In the genomic region with DNA sequence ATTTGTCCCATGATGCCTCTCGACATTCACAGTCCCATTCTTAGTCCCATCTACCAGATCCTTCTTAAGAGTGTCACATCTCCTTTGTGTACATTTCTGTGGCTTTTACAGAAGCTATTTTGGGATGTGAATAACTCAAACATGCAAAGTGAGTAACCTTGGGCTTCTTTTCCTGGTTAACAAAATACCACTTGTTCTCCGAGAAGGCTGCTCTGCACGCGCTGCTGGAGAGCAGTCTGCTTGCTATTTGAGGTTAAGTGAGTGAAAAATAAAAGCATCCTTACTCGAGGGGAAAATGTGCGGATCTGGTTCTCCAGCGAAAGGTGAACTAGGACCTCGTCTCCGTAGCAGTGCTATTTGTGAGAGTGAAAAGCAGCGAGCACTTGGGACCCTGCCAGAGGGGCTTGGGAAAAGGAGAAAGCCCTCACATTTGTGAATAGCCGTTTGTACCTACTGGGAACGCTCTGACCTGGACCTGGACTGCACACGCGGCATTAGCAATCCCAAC, we compare ENCODE assay signal across 20 mouse cellular contexts. TPM values are rescaled to one million over a fixed set of nuclear protein-coding genes. Genes with fewer than 3 reads are reported as not detected.
A peak's percentile ranks its signal among the peaks of the same experiment; 100 is the strongest.
DNase-seq lines count a peak whose midpoint lies in the region; ATAC-seq and TF ChIP-seq lines count a peak whose summit lies in the region.
"Had no signal": no experiment of that assay in that cellular context is flagged by ENCODE, and none has a peak within 500 bp of the region (broad histone marks: within the 10 kb centered on the region; RNA-seq: fewer than 3 reads in every experiment).

No protein-coding gene starts in this region.

- peaks cover 82% of the 10 kb centered on the region for H3K36me3 ChIP-seq in heart, embryonic 13.5 days
- peaks cover 73% of the 10 kb centered on the region for H3K36me3 ChIP-seq in heart, embryonic 10.5 days
- peaks cover 58% of the 10 kb centered on the region for H3K36me3 ChIP-seq in midbrain, embryonic 14.5 days (ENCODE audit: control insufficient read depth, insufficient read depth, low read length)
- peaks cover 65% of the 10 kb centered on the region for H3K36me3 ChIP-seq in midbrain, embryonic 13.5 days
- H3K36me3 ChIP-seq in forebrain, postnatal 0 days (ENCODE audit: insufficient read depth): peaks cover 44% of the 10 kb centered on the region

- ATAC-seq in heart, embryonic 13.5 days (ENCODE audit: extremely low read depth, insufficient number of reproducible peaks, low FRiP score, low TSS enrichment): no peak
- ATAC-seq in midbrain, embryonic 14.5 days (ENCODE audit: low FRiP score, low TSS enrichment): no peak
- no peak for ATAC-seq in midbrain, embryonic 13.5 days
- ATAC-seq in forebrain, postnatal 0 days: peak; percentile 48
- ATAC-seq in erythroblast, adult 5-6 weeks (replicated peaks; ENCODE audit: low FRiP score, poor library complexity, severe bottlenecking): no peak

- no peak overlapping the region for H3K4me2 ChIP-seq in heart, embryonic 13.5 days
- no peak overlapping the region for H3K4me2 ChIP-seq in midbrain, embryonic 14.5 days (ENCODE audit: low read length)
- H3K4me2 ChIP-seq in midbrain, embryonic 13.5 days (replicated peaks): no peak overlapping the region
- no peak overlapping the region for H3K4me2 ChIP-seq in forebrain, postnatal 0 days (ENCODE audit: low read depth)
- H3K4me2 ChIP-seq: hindbrain, embryonic 15.5 days; liver, embryonic 11.5 days had no signal

- H3K9me3 ChIP-seq in heart, embryonic 13.5 days: no peaks in the 10 kb centered on the region
- H3K9me3 ChIP-seq in heart, embryonic 10.5 days: no peaks in the 10 kb centered on the region
- H3K9me3 ChIP-seq in midbrain, embryonic 14.5 days (ENCODE audit: control insufficient read depth, low read length): no peaks in the 10 kb centered on the region
- no peaks in the 10 kb centered on the region for H3K9me3 ChIP-seq in midbrain, embryonic 13.5 days
- H3K9me3 ChIP-seq in forebrain, postnatal 0 days (ENCODE audit: low read length): no peaks in the 10 kb centered on the region
- H3K9me3 ChIP-seq: hindbrain, embryonic 15.5 days; megakaryocyte, embryonic 14.5 days had no signal

- no peaks in the 10 kb centered on the region for H3K4me1 ChIP-seq in heart, embryonic 13.5 days
- no peaks in the 10 kb centered on the region for H3K4me1 ChIP-seq in heart, embryonic 10.5 days
- H3K4me1 ChIP-seq in midbrain, embryonic 14.5 days (ENCODE audit: control insufficient read depth, insufficient read depth, low read length): no peaks in the 10 kb centered on the region
- H3K4me1 ChIP-seq in midbrain, embryonic 13.5 days (replicated peaks): no peaks in the 10 kb centered on the region
- no peaks in the 10 kb centered on the region for H3K4me1 ChIP-seq in forebrain, postnatal 0 days (ENCODE audit: insufficient read depth)
- H3K4me1 ChIP-seq: hindbrain, embryonic 15.5 days; megakaryocyte, embryonic 14.5 days had no signal

- WGBS in heart, embryonic 13.5 days: 89% methylated on average over 14 of the region's 14 CpGs
- WGBS in heart, embryonic 10.5 days: 89% methylated on average over 14 of the region's 14 CpGs
- WGBS in midbrain, embryonic 14.5 days: 90% methylated on average over 14 of the region's 14 CpGs
- WGBS in midbrain, embryonic 13.5 days: 83% methylated on average over 14 of the region's 14 CpGs
- 45% methylated on average over 14 of the region's 14 CpGs for WGBS in forebrain, postnatal 0 days

- H3K4me3 ChIP-seq in heart, embryonic 13.5 days: no peak overlapping the region
- H3K4me3 ChIP-seq in heart, embryonic 10.5 days: no peak overlapping the region
- no peak overlapping the region for H3K4me3 ChIP-seq in midbrain, embryonic 14.5 days (replicated peaks; ENCODE audit: low read depth, low read length)
- no peak overlapping the region for H3K4me3 ChIP-seq in midbrain, embryonic 13.5 days (replicated peaks)
- no peak overlapping the region for H3K4me3 ChIP-seq in forebrain, postnatal 0 days (ENCODE audit: low read depth, low read length)
- H3K4me3 ChIP-seq: heart, adult 2 months; hindbrain, embryonic 15.5 days; megakaryocyte, embryonic 14.5 days had no signal

- no peak overlapping the region for H3K27ac ChIP-seq in heart, embryonic 13.5 days (replicated peaks)
- no peak overlapping the region for H3K27ac ChIP-seq in heart, embryonic 10.5 days
- H3K27ac ChIP-seq in midbrain, embryonic 14.5 days (replicated peaks; ENCODE audit: low read depth, low read length): no peak overlapping the region
- H3K27ac ChIP-seq in midbrain, embryonic 13.5 days: no peak overlapping the region
- peak overlapping the region; percentile 15; the same call in 1 of the 2 replicates for H3K27ac ChIP-seq in forebrain, postnatal 0 days (ENCODE audit: low read depth, low read length)
- H3K27ac ChIP-seq: heart, adult 2 months; hindbrain, embryonic 15.5 days had no signal

- DNase-seq in heart, embryonic 10.5 days (ENCODE audit: low spot score): no peak
- peak; percentile 15 for DNase-seq in midbrain, embryonic 14.5 days
- peak; percentile 81 for DNase-seq in brain, embryonic 14.5 days (ENCODE audit: low read depth)
- DNase-seq in forebrain, postnatal 0 days: no peak
- DNase-seq: B cell, adult 2 months; cerebellum, adult 9-10 months; gastrocnemius, postnatal 25 days; heart, adult 2 months; heart, postnatal 10 days; kidney, adult 8-10 months; kidney, postnatal 25 days; left cerebral cortex, postnatal 4 days; lung, adult 18-20 months; thymus, adult 2 months had no signal

- TF ChIP-seq POLR2A in brain, embryonic 14.5 days (IDR thresholded peaks at IDR 0.05; ENCODE audit: borderline replicate concordance, extremely low read depth, insufficient read depth, insufficient read length, poor library complexity, severe bottlenecking): no peak

- 0 out of 2 replicates have a peak overlapping the region, but pooled peaks have one; percentile 1 for H3K9ac ChIP-seq in heart, embryonic 13.5 days
- H3K9ac ChIP-seq in midbrain, embryonic 14.5 days (replicated peaks; ENCODE audit: low read length): no peak overlapping the region
- no peak overlapping the region for H3K9ac ChIP-seq in midbrain, embryonic 13.5 days (replicated peaks)
- no peak overlapping the region for H3K9ac ChIP-seq in forebrain, postnatal 0 days
- H3K9ac ChIP-seq: hindbrain, embryonic 15.5 days had no signal

- no peak for TF ChIP-seq CTCF in brain, embryonic 14.5 days (IDR thresholded peaks at IDR 0.05; ENCODE audit: borderline replicate concordance, extremely low read depth, insufficient read depth, insufficient read length)
- no peak for TF ChIP-seq CTCF in forebrain, postnatal 0 days (IDR thresholded peaks at IDR 0.05; ENCODE audit: low read depth)

- no peaks in the 10 kb centered on the region for H3K27me3 ChIP-seq in heart, embryonic 13.5 days (replicated peaks)
- H3K27me3 ChIP-seq in heart, embryonic 10.5 days (ENCODE audit: insufficient read depth, poor library complexity, severe bottlenecking): no peaks in the 10 kb centered on the region
- no peaks in the 10 kb centered on the region for H3K27me3 ChIP-seq in midbrain, embryonic 14.5 days (ENCODE audit: control insufficient read depth, insufficient read depth, low read length)
- no peaks in the 10 kb centered on the region for H3K27me3 ChIP-seq in midbrain, embryonic 13.5 days
- no peaks in the 10 kb centered on the region for H3K27me3 ChIP-seq in forebrain, postnatal 0 days (ENCODE audit: insufficient read depth, low read length)
- H3K27me3 ChIP-seq: hindbrain, embryonic 15.5 days; megakaryocyte, embryonic 14.5 days had no signal

RNA-seq across cellular contexts. Expression of gene Tamm41, which starts 10.1 kb away (rescaled TPM):
- polyA plus RNA-seq in heart, embryonic 13.5 days (2015; fragmentation: Nextera tagmentation; extraction: Ambion mirVana): 36.6 and 37.0 TPM in 2 replicates
- polyA plus RNA-seq in heart, embryonic 10.5 days (2016; fragmentation: Nextera tagmentation; extraction: Ambion mirVana): 51.9 and 70.3 TPM in 2 replicates
- 53.4 and 55.1 TPM in 2 replicates for polyA plus RNA-seq in midbrain, embryonic 14.5 days (2014; fragmentation: Nextera tagmentation; extraction: Ambion mirVana)
- 50.8 and 55.5 TPM in 2 replicates for polyA plus RNA-seq in midbrain, embryonic 13.5 days (2015; fragmentation: Nextera tagmentation; extraction: Ambion mirVana)
- polyA plus RNA-seq in brain, embryonic 14.5 days (2012; rRNA removed): 38.6 and 46.8 TPM in 2 replicates
- 33.7 and 37.5 TPM in 2 replicates for total RNA-seq in forebrain, postnatal 0 days (2014; rRNA removed)
- 49.0 and 54.4 TPM in 2 replicates for polyA plus RNA-seq in forebrain, postnatal 0 days (2015; fragmentation: Nextera tagmentation; extraction: Ambion mirVana)
- total RNA-seq in erythroblast, adult 5-6 weeks (2015; ENCODE audit: low replicate concordance): 13.2 and 13.8 TPM in 2 replicates
- 9.0 and 12.5 TPM in 2 replicates for total RNA-seq in erythroblast, adult 5-6 weeks (2017; ENCODE audit: low replicate concordance)

RNA-seq across cellular contexts. Expression of gene Vgll4, which starts 57.7 kb away (rescaled TPM):
- polyA plus RNA-seq in heart, embryonic 13.5 days (2015; fragmentation: Nextera tagmentation; extraction: Ambion mirVana): 62.5 and 72.1 TPM in 2 replicates
- 58.5 and 76.8 TPM in 2 replicates for polyA plus RNA-seq in heart, embryonic 10.5 days (2016; fragmentation: Nextera tagmentation; extraction: Ambion mirVana)
- polyA plus RNA-seq in midbrain, embryonic 14.5 days (2014; fragmentation: Nextera tagmentation; extraction: Ambion mirVana): 32.2 and 42.8 TPM in 2 replicates
- polyA plus RNA-seq in midbrain, embryonic 13.5 days (2015; fragmentation: Nextera tagmentation; extraction: Ambion mirVana): 62.4 and 66.2 TPM in 2 replicates
- 39.7 and 40.9 TPM in 2 replicates for polyA plus RNA-seq in brain, embryonic 14.5 days (2012; rRNA removed)
- total RNA-seq in forebrain, postnatal 0 days (2014; rRNA removed): 59.2 and 72.0 TPM in 2 replicates
- polyA plus RNA-seq in forebrain, postnatal 0 days (2015; fragmentation: Nextera tagmentation; extraction: Ambion mirVana): 51.8 and 58.0 TPM in 2 replicates
- total RNA-seq in erythroblast, adult 5-6 weeks (2015; ENCODE audit: low replicate concordance): 4.2 and 5.0 TPM in 2 replicates
- 6.5 and 13.0 TPM in 2 replicates for total RNA-seq in erythroblast, adult 5-6 weeks (2017; ENCODE audit: low replicate concordance)

Comparison
In these comparisons a context has a peak if more than half of its experiments do, and no peak if none do; other contexts are left out.
1. DNase-seq: peak in midbrain, embryonic 14.5 days (single experiment) and brain, embryonic 14.5 days (single experiment); none in heart, embryonic 10.5 days (single experiment) and forebrain, postnatal 0 days (single experiment).